ENCODE assay signal across 1 mouse cellular context in genomic region chr19:5638416-5639005, GRCm38 (mm10).
TF ChIP-seq lines count a peak whose summit lies in the region.

No protein-coding gene starts in this region.

TF ChIP-seq in ES-E14, 5 proteins besides CTCF, POLR2A, EP300 and RAD21 (continued from another document):
- TF ChIP-seq ZC3H11A (IDR thresholded peaks at IDR 0.05; ENCODE audit: borderline replicate concordance, low read depth, low read length), result no peak
- no peak for TF ChIP-seq ZNF384 (IDR thresholded peaks at IDR 0.05; ENCODE audit: low read depth, low read length)
